Mouse (Mus musculus) MEL (cell line): Measurements from ENCODE around the gene Ermap. TPM values are rescaled to one million over a fixed set of nuclear protein-coding genes. Genes with fewer than 3 reads are reported as not detected.

ENCODE experiments used
- DNase-seq: peaks from one replicate; pipeline ENCODE4 v3.0.0; 2011; ENCODE audit warnings: low read depth, low spot score
- H3K27ac ChIP-seq: 2 replicates; pipeline ENCODE4 v1.5.1; 2012; ENCODE audit warnings: low read depth, mild to moderate bottlenecking, control low read depth, low read length, moderate library complexity; ENCODE audit not compliant: control insufficient read depth
- H3K27me3 ChIP-seq, 2 experiments: fragments of 150-350 bp in 1 of 2; sonication (generic) in 1 of 2; 2 replicates each; pipeline ENCODE4 v1.6.1; 2012; ENCODE audit warnings: low read length in 2 of 2, mild to moderate bottlenecking in 2 of 2, improper control_type of control experiment in 1 of 2, moderate library complexity in 1 of 2; ENCODE audit not compliant: insufficient read depth in 2 of 2, control insufficient read depth in 1 of 2
- H3K36me3 ChIP-seq, 2 experiments: 2 replicates each; pipeline ENCODE4 v1.6.1; 2012 to 2014; ENCODE audit warnings: low read length in 2 of 2, improper control_type of control experiment in 1 of 2, inconsistent platforms in 1 of 2, mild to moderate bottlenecking in 1 of 2; ENCODE audit not compliant: insufficient read depth in 2 of 2, control insufficient read depth in 1 of 2
- H3K4me1 ChIP-seq, 2 experiments: fragments of 150-350 bp in 1 of 2; sonication (generic) in 1 of 2; 2 replicates each; pipeline ENCODE4 v1.6.1; 2012; ENCODE audit warnings: low read length in 2 of 2, improper control_type of control experiment in 1 of 2, mild to moderate bottlenecking in 1 of 2; ENCODE audit not compliant: insufficient read depth in 2 of 2, control insufficient read depth in 1 of 2
- H3K4me3 ChIP-seq, 2 experiments: fragments of 150-350 bp in 1 of 2; sonication (generic) in 1 of 2; 2 replicates each; pipeline ENCODE4 v1.5.1; 2012; ENCODE audit warnings: low read depth in 2 of 2, low read length in 2 of 2, mild to moderate bottlenecking in 2 of 2, moderate library complexity in 2 of 2, control low read depth in 1 of 2, improper control_type of control experiment in 1 of 2; ENCODE audit not compliant: control insufficient read depth in 1 of 2, insufficient read depth in 1 of 2
- H3K79me2 ChIP-seq: 2 replicates; pipeline ENCODE4 v1.6.1; 2012; ENCODE audit warnings: mild to moderate bottlenecking, low read length, moderate library complexity; ENCODE audit not compliant: control insufficient read depth, poor library complexity, insufficient read depth
- H3K9ac ChIP-seq: 2 replicates; pipeline ENCODE4 v1.6.1; 2012; ENCODE audit warnings: low read depth, mild to moderate bottlenecking, control low read depth, low read length, moderate library complexity; ENCODE audit not compliant: control insufficient read depth, poor library complexity, severe bottlenecking
- H3K9me3 ChIP-seq: fragments of 150-350 bp; sonication (generic); replicated peaks from 2 replicates; pipeline ENCODE4 v1.6.1; 2012; ENCODE audit warnings: mild to moderate bottlenecking, low read length, improper control_type of control experiment, moderate library complexity; ENCODE audit not compliant: insufficient read depth
- BHLHE40 ChIP-seq: IDR thresholded peaks from 2 replicates; pipeline ENCODE4 v1.6.1; 2012; ENCODE audit warnings: low read depth, mild to moderate bottlenecking, inconsistent platforms, low read length, improper control_type of control experiment, borderline replicate concordance
- CHD1 ChIP-seq: IDR thresholded peaks from 2 replicates; pipeline ENCODE4 v1.6.1; 2012; ENCODE audit warnings: low read depth, mild to moderate bottlenecking, inconsistent platforms, low read length, improper control_type of control experiment
- CTCF ChIP-seq, 3 experiments: IDR thresholded peaks in 2 of 3; conservative IDR thresholded peaks in 1 of 3; 2 replicates each; pipeline ENCODE4 v1.5.1; 2011 to 2012; ENCODE audit warnings: low read length in 3 of 3, low read depth in 2 of 3, mild to moderate bottlenecking in 2 of 3, improper control_type of control experiment in 1 of 3, inconsistent platforms in 1 of 3, mixed read lengths in 1 of 3, moderate library complexity in 1 of 3; ENCODE audit not compliant: control insufficient read depth in 1 of 3, insufficient read depth in 1 of 3, poor library complexity in 1 of 3, severe bottlenecking in 1 of 3
- EP300 ChIP-seq, 2 experiments: IDR thresholded peaks; 2 replicates each; pipeline ENCODE4 v1.6.1; 2011; ENCODE audit warnings: improper control_type of control experiment in 2 of 2, low read length in 2 of 2, low read depth in 1 of 2, mild to moderate bottlenecking in 1 of 2
- ETS1 ChIP-seq: IDR thresholded peaks from 2 replicates; pipeline ENCODE4 v1.6.1; 2012; ENCODE audit warnings: low read depth, mild to moderate bottlenecking, inconsistent platforms, low read length, improper control_type of control experiment, moderate library complexity
- GABPA ChIP-seq: IDR thresholded peaks from 2 replicates; pipeline ENCODE4 v1.6.1; 2012; ENCODE audit warnings: low read depth, mild to moderate bottlenecking, inconsistent platforms, low read length, improper control_type of control experiment, moderate library complexity
- GATA1 ChIP-seq: IDR thresholded peaks from 2 replicates; pipeline ENCODE4 v1.6.1; 2011; ENCODE audit warnings: low read depth, low read length, improper control_type of control experiment
- JUND ChIP-seq: IDR thresholded peaks from 2 replicates; pipeline ENCODE4 v1.6.1; 2011; ENCODE audit warnings: low read depth, mild to moderate bottlenecking, improper control_type of control experiment, low read length
- MAX ChIP-seq: IDR thresholded peaks from 2 replicates; pipeline ENCODE4 v1.6.1; 2011; ENCODE audit warnings: low read length, improper control_type of control experiment
- MYC ChIP-seq: IDR thresholded peaks from 2 replicates; pipeline ENCODE4 v1.6.1; 2011; ENCODE audit warnings: low read depth, mild to moderate bottlenecking, low read length, improper control_type of control experiment, moderate library complexity
- RAD21 ChIP-seq: IDR thresholded peaks from 2 replicates; pipeline ENCODE4 v1.6.1; 2011; ENCODE audit warnings: mild to moderate bottlenecking, low read depth, low read length, improper control_type of control experiment
- SIN3A ChIP-seq: IDR thresholded peaks from 2 replicates; pipeline ENCODE4 v1.6.1; 2012; ENCODE audit warnings: low read length, improper control_type of control experiment, inconsistent platforms
- SMC3 ChIP-seq: IDR thresholded peaks from 2 replicates; pipeline ENCODE4 v1.6.1; 2011; ENCODE audit warnings: low read depth, low read length, improper control_type of control experiment
- TAL1 ChIP-seq: IDR thresholded peaks from 2 replicates; pipeline ENCODE4 v1.6.1; 2012; ENCODE audit warnings: mild to moderate bottlenecking, inconsistent platforms, low read length, moderate library complexity, mixed read lengths
- TCF12 ChIP-seq: IDR thresholded peaks from 2 replicates; pipeline ENCODE4 v1.6.1; 2014; ENCODE audit warnings: low read depth, mild to moderate bottlenecking, inconsistent platforms, low read length, improper control_type of control experiment, moderate library complexity
- USF2 ChIP-seq, 2 experiments: IDR thresholded peaks; 2 replicates each; pipeline ENCODE4 v1.6.1; 2011 to 2012; ENCODE audit warnings: improper control_type of control experiment in 2 of 2, low read length in 2 of 2, borderline replicate concordance in 1 of 2, inconsistent platforms in 1 of 2, low read depth in 1 of 2, mild to moderate bottlenecking in 1 of 2; ENCODE audit not compliant: insufficient read depth in 1 of 2
- ZC3H11A ChIP-seq: IDR thresholded peaks from 2 replicates; pipeline ENCODE4 v1.6.1; 2012; ENCODE audit warnings: low read depth, mild to moderate bottlenecking, inconsistent platforms, low read length, improper control_type of control experiment
- ZMIZ1 ChIP-seq: IDR thresholded peaks from 2 replicates; pipeline ENCODE4 v1.6.1; 2012; ENCODE audit warnings: low read depth, mild to moderate bottlenecking, inconsistent platforms, low read length, improper control_type of control experiment, moderate library complexity
- ZNF384 ChIP-seq: IDR thresholded peaks from 2 replicates; pipeline ENCODE4 v1.6.1; 2012; ENCODE audit warnings: low read depth, mild to moderate bottlenecking, inconsistent platforms, low read length, improper control_type of control experiment
- polyA plus RNA-seq, 2 experiments: library from polyadenylated mRNA; stranded (reverse) in 1 of 2; unstranded in 1 of 2; fragments of >175 nt in 1 of 2; fragments of >200 nt in 1 of 2; gene quantifications; 2 replicates each; pipeline versions ENCODE4 v1.2.1 to v1.2.4; 2012; ENCODE audit warnings: low replicate concordance in 2 of 2, low read depth in 1 of 2; ENCODE audit not compliant: insufficient read length in 2 of 2, insufficient read depth in 1 of 2, missing spikeins in 1 of 2
- total RNA-seq: library from RNA; depleted of rRNA; stranded (reverse); fragments of 300-350 nt; gene quantifications from 2 replicates; pipeline ENCODE4 v1.2.3, GENCODE M21; 2012

Gene Ermap
- total and polyA plus RNA-seq, 3 experiments, result 44.1 to 247 (median 138) TPM

DNA sequence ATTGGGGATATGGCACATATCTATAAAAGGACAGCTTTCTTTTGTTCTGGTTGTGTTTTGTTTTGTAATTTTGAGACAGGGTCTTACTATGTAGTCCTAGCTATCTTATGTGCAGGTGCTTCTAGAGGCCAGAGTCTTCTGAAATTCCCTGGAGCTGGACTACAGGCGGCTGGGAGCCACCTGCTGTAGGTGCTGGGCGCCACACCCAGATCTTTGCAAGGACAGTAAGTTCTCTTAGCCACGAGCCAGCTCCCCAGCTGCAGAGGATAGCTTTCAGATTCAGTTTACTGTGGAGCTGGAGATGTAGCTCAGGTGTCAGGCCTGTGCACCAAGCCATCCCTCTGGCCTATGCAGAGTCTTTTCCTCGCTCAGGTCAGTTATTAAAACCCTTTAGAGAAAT is 22.7 kb downstream of the Ermap start:
- Histone ChIP-seq H3K27me3 (no peaks in the 10 kb centered on the region), H3K4me3 (no peak overlapping the region), H3K4me1 (peaks cover 3 to 13% of the 10 kb centered on the region in 2 experiments; a peak in 3 of 4 replicates), H3K79me2 (no peaks in the 10 kb centered on the region), H3K9me3 (no peaks in the 10 kb centered on the region), H3K36me3 (peaks cover 0 to 15% of the 10 kb centered on the region in 2 experiments; a peak in 2 of 4 replicates), H3K9ac (no peak overlapping the region), H3K27ac (no peak overlapping the region)
- TF ChIP-seq CHD1, result no peak
- no peak for TF ChIP-seq GABPA
- TF ChIP-seq USF2 (IDR thresholded peaks at IDR 0.05; ENCODE audit: borderline replicate concordance in 1 of 2, insufficient read depth in 1 of 2, low read depth in 1 of 2, low read length in 2 of 2), result no peak
- no peak for DNase-seq

GRCm38 (mm10) chr4:119165916-119166315 is 23.9 kb downstream of the Ermap start:
- no peaks in the 10 kb centered on the region for H3K27me3 ChIP-seq
- H3K4me1 ChIP-seq, result peaks cover 3 to 13% of the 10 kb centered on the region in 2 experiments; a peak in 3 of 4 replicates
- peak overlapping the region; percentile 31 for H3K27ac ChIP-seq
- H3K4me3 ChIP-seq, result peak overlapping the region; percentile 13 to 41; a peak in 3 of 4 replicates
- peaks cover 0 to 15% of the 10 kb centered on the region in 2 experiments; a peak in 2 of 4 replicates for H3K36me3 ChIP-seq
- H3K79me2 ChIP-seq, result no peaks in the 10 kb centered on the region
- peak; percentile 76 for DNase-seq
- TF ChIP-seq SIN3A (peak; percentile 51), MYC (no peak), MAX (no peak), GATA1 (peak; percentile 66), ETS1 (0 out of 2 replicates have a peak, but pooled peaks have one; percentile 23), TAL1 (peak; percentile 77), EP300 (IDR thresholded peaks at IDR 0.05; ENCODE audit: low read depth in 1 of 2, low read length in 2 of 2) (peak; percentile 53 to 67; a peak in 3 of 4 replicates), ZC3H11A (no peak), TCF12 (peak; percentile 62), ZNF384 (peak; percentile 81)
- H3K9me3 ChIP-seq, result no peaks in the 10 kb centered on the region
- H3K9ac ChIP-seq, result 0 out of 2 replicates have a peak overlapping the region, but pooled peaks have one; percentile 16

- H3K9ac ChIP-seq, result no peak overlapping the region
- no peaks in the 10 kb centered on the region for H3K79me2 ChIP-seq
- H3K36me3 ChIP-seq, result peaks cover 0 to 15% of the 10 kb centered on the region in 2 experiments; a peak in 2 of 4 replicates
- no peak overlapping the region for H3K4me3 ChIP-seq
- DNase-seq, result peak; percentile 54
- TF ChIP-seq CTCF (IDR thresholded peaks at IDR 0.05 in 2 of 3, conservative IDR thresholded peaks at IDR 0.05 in 1 of 3; ENCODE audit: control insufficient read depth in 1 of 3, insufficient read depth in 1 of 3, low read depth in 2 of 3, low read length in 3 of 3, poor library complexity in 1 of 3, severe bottlenecking in 1 of 3) (peak in 2 of 3 experiments; percentile 42 to 55; a peak in 4 of 6 replicates), BHLHE40 (no peak), GABPA (no peak), ZMIZ1 (no peak), SMC3 (peak; percentile 42), JUND (peak; percentile 88), RAD21 (peak; percentile 27)
- no peaks in the 10 kb centered on the region for H3K27me3 ChIP-seq
- H3K27ac ChIP-seq, result no peak overlapping the region
- no peaks in the 10 kb centered on the region for H3K9me3 ChIP-seq
- H3K4me1 ChIP-seq, result peaks cover 3 to 13% of the 10 kb centered on the region in 2 experiments; a peak in 3 of 4 replicates
These were observed 26.8 kb downstream of the Ermap start for GRCm38 (mm10) chr4:119162990-119163389.
